Mouse (Mus musculus) heart, postnatal 14 days (tissue): ENCODE data around the gene Apln. TPM values are rescaled to one million over a fixed set of nuclear protein-coding genes. Genes with fewer than 3 reads are reported as not detected.

Source experiments
- DNase-seq, 2 experiments: peaks; one replicate each; pipeline ENCODE4 v3.0.0; 2021 to 2022
- intact Hi-C: fragments of 180-260 bp; cut with DNase I; formaldehyde crosslinking; loops from one replicate; pipeline ENCODE4 v1.15.1; 2025
- long read RNA-seq, 2 experiments: library from polyadenylated mRNA; stranded (forward); transcript quantifications; one replicate each; pipeline ENCODE4 v2.0.0; 2021
- total RNA-seq, 2 experiments: library from RNA; stranded (reverse); gene quantifications; 2 replicates each; pipeline ENCODE4 v1.2.3; 2021

The Apln gene
- total RNA-seq: 10 to 100 TPM; 13.2 to 20.6 TPM
- long read RNA-seq, experiment 1, transcript Apln-201 (3 exons, 3,149 nt): major isoform, 24 of 30 reads
- long read RNA-seq, experiment 1, partial matches to known transcripts: 0 of 30 reads
- long read RNA-seq, experiment 1, other reads (novel, unspliced or antisense): 6 of 30 reads
- long read RNA-seq, experiment 2, transcript Apln-201 (3 exons, 3,149 nt): major isoform, 8 of 11 reads
- long read RNA-seq, experiment 2, partial matches to known transcripts: 0 of 11 reads
- long read RNA-seq, experiment 2, other reads (novel, unspliced or antisense): 3 of 11 reads

- intact Hi-C loops: no loop called here
- peak; percentile 48 to 51 for DNase-seq
These were observed at the start of gene Apln for GRCm38 (mm10) chrX:48034144-48035113. Apln (minus strand) TSS chrX:48034853.

GRCm38 (mm10) chrX:48082364-48082763, 47.7 kb upstream of the Apln start:
- DNase-seq: no peak
- intact Hi-C loops: no loop called here

- intact Hi-C loops: no loop called here
- DNase-seq: peak in 1 of 2 experiments; percentile 14
These were observed 42.3 kb upstream of the Apln start for GRCm38 (mm10) chrX:48076806-48077425.

- no peak for DNase-seq
- intact Hi-C loops: no loop called here
These were observed 40.0 kb upstream of the Apln start for GRCm38 (mm10) chrX:48074691-48075090.

GRCm38 (mm10) chrX:48072401-48072800, 37.7 kb upstream of the Apln start:
- DNase-seq: no peak
- intact Hi-C loops: no loop called here

- intact Hi-C loops: no loop called here
- no peak for DNase-seq
These were observed 37.3 kb upstream of the Apln start for GRCm38 (mm10) chrX:48071961-48072360.

- intact Hi-C loops: no loop called here
- no peak for DNase-seq
These were observed 32.2 kb upstream of the Apln start for GRCm38 (mm10) chrX:48066891-48067290.

GRCm38 (mm10) chrX:48064166-48064853, 29.7 kb upstream of the Apln start:
- intact Hi-C loops: no loop called here
- no peak for DNase-seq

- intact Hi-C loops: no loop called here
These were observed 27.8 kb upstream of the Apln start for GRCm38 (mm10) chrX:48062481-48062880.

GRCm38 (mm10) chrX:48054186-48055015, 19.7 kb upstream of the Apln start:
- DNase-seq: peak; percentile 37 to 61
- intact Hi-C loops: loop anchor here (5.0 kb wide), 1 partner anchor 38 kb away; no protein-coding TSS in a partner anchor

More at GRCm38 (mm10) chrX:48062481-48062880, 27.8 kb upstream of the Apln start:
- DNase-seq: no peak

- intact Hi-C loops: loop anchor here (5.0 kb wide), 1 partner anchor 39 kb away; no protein-coding TSS in a partner anchor
- DNase-seq: no peak
These were observed 19.1 kb upstream of the Apln start for GRCm38 (mm10) chrX:48053743-48054142.

GRCm38 (mm10) chrX:48046315-48046714, 11.7 kb upstream of the Apln start:
- DNase-seq: no peak
- intact Hi-C loops: no loop called here

GRCm38 (mm10) chrX:48044261-48044660, 9.6 kb upstream of the Apln start:
- DNase-seq: no peak
- intact Hi-C loops: no loop called here

- intact Hi-C loops: no loop called here
- DNase-seq: no peak
These were observed 8.1 kb upstream of the Apln start for GRCm38 (mm10) chrX:48042748-48043147.

GRCm38 (mm10) chrX:48040379-48040778, 5.7 kb upstream of the Apln start:
- intact Hi-C loops: no loop called here
- DNase-seq: no peak

GRCm38 (mm10) chrX:48033766-48034143, 898 bp downstream of the Apln start:
- intact Hi-C loops: no loop called here

GRCm38 (mm10) chrX:48033024-48033423, 1.6 kb downstream of the Apln start:
- peak; percentile 17 to 27 for DNase-seq
- intact Hi-C loops: no loop called here

More at GRCm38 (mm10) chrX:48033766-48034143, 898 bp downstream of the Apln start:
- no peak for DNase-seq

GRCm38 (mm10) chrX:48031866-48032265, 2.8 kb downstream of the Apln start:
- intact Hi-C loops: no loop called here
- no peak for DNase-seq

- intact Hi-C loops: no loop called here
- DNase-seq: no peak
These were observed 4.1 kb downstream of the Apln start for GRCm38 (mm10) chrX:48030593-48030992.
